Mouse (Mus musculus) Patski (cell line): ENCODE data around the gene Oscp1. TPM values are rescaled to one million over a fixed set of nuclear protein-coding genes. Genes with fewer than 3 reads are reported as not detected.

ENCODE experiments used
- ATAC-seq: fragments of 100-300 bp; one replicate; pipeline ENCODE4 v1.8.0; 2021
- CTCF ChIA-PET: fragments of 350-600 bp; sonication (Branson Sonifier 250); formaldehyde crosslinking; loops from one replicate; lab custom pipeline; 2022; ENCODE audit warnings: inconsistent platforms; lab: Charles Lee
- POLR2A ChIA-PET: fragments of 350-600 bp; sonication (Branson Sonifier 250); formaldehyde crosslinking; loops from one replicate; lab custom pipeline; 2022; ENCODE audit warnings: antibody characterized with exemption, inconsistent platforms; lab: Charles Lee
- DNase-seq: peaks from one replicate; pipeline ENCODE4 v3.0.0-alpha.2; 2011; ENCODE audit warnings: low read depth, low spot score
- H3K27me3 ChIP-seq: fragments of 371-371 bp; one replicate; pipeline ENCODE4 v1.5.1; 2021
- CTCF ChIP-seq: fragments of 100-300 bp; IDR thresholded peaks from one replicate; pipeline ENCODE4 v1.5.1; 2021
- in situ Hi-C: fragments of 300-500 bp; cut with MboI; formaldehyde crosslinking; loops from 3 replicates; pipeline ENCODE4 v1.11.1; 2018; ENCODE audit warnings: low pct_unique_long_range_greater_than_20kb, mixed read lengths
- polyA plus RNA-seq: library from polyadenylated mRNA; unstranded; gene quantifications from one replicate; pipeline ENCODE4 v1.2.3, GENCODE M21; 2021

The Oscp1 gene
- polyA plus RNA-seq, 1 experiment from 2014 or later = 13.5 TPM

DNA sequence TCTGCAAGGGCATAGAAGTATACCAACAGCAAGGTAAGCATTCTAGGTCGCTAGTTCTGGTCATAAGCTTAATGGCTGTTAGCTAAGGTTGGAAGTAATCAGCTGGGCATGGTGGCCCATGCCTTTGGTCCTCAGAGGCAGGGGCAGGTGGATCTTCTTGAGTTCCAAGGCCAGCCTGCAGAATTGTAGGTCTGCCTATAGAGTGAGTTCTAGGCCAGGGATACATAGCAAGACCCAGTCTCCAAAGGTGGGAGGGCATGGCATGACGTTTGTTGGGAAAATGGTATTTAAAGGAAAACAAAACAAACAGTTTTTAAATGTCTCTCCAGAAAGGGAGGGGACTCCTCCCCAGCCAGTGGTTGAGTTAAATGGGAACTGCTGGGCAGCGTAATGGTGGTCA is 42.4 kb downstream of the Oscp1 start:
- in situ Hi-C loops = no loop called here
- no peak for DNase-seq
- no peak for ATAC-seq
- TF ChIP-seq CTCF = no peak
- no peaks in the 10 kb centered on the region for H3K27me3 ChIP-seq
- CTCF ChIA-PET = interaction anchor here (1.1 kb wide), 1 partner anchor 12 kb away, joined by 3 read pairs; no protein-coding TSS in a partner anchor
- POLR2A ChIA-PET = no interaction called here

DNA sequence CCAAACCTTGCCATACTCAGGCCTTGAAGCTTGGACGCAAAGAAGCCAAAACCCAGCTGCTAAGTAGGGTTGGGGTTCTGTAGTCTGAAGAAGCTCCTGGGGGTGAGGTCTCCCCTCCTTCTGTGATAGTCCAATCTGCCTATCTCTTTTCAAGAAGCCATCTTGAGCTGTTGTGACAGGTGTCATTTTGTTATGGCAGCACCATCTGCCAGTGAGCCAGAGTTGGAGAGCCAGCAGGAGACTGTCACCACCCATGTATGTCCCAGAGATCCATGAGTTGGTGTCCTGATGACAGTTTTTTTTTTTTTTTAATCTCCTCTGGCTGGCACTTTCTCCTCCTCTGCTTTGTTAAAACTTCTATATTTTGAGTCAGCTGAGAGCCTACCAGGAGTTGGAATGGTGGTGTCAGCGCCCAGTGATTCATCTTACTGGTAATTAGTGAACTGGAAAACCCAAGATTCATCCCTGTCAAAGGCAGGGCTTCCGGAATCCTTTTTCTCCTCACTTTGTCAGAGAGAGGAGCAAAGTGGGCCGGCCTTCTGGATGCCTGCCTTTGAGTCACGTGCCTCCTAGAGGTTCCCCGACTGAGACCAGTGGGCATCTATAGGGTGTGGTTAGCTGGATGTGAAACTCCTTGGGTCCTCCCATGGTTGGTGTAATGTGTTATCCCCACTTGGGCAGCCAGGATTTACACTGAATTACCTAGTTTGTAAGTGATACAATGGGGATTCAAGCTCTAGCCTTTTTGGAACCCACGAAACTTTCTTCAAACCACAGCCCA is 43.9 kb downstream of the Oscp1 start:
- ChIA-PET CTCF (interaction anchor here (1.1 to 1.7 kb wide), 4 partner anchors 10 to 29 kb away, joined by 3 to 5 read pairs (median 3); no protein-coding TSS in a partner anchor), POLR2A (interaction anchor here (0.6 to 5.2 kb wide), 3 partner anchors 11 to 29 kb away, joined by 3 to 20 read pairs (median 5); no protein-coding TSS in a partner anchor)
- in situ Hi-C loops = no loop called here
- TF ChIP-seq CTCF = no peak
- H3K27me3 ChIP-seq = no peaks in the 10 kb centered on the region
- DNase-seq (no peak), ATAC-seq (peak; percentile 56)

DNA sequence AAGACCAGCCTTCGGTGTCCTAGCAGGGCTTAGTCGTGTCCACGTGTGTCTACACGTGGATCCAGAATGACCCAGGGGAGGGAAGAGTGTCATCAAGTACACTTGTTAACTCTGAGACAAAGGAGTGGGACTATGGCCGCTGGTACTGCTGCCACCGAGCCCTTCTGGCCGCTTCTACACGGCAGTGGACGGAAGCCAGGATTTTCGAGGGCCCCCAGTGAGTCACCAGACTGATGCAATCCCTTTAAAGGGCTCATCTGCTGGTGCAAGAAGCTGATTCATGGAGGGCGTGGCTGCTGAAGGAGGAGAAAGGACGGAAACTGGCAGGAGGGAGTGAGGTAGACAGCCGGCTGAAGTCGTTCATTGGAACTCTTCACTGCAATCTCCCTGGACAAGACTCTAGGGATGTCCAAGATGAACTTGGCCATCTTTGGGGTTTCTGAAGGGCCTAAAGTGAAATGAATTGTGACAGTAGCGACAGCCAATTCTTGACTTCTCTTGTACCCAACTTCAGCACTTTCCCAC is 44.8 kb downstream of the Oscp1 start:
- H3K27me3 ChIP-seq = no peaks in the 10 kb centered on the region
- no peak for TF ChIP-seq CTCF
- in situ Hi-C loops = no loop called here
- ChIA-PET CTCF (interaction anchor here (1.4 to 1.7 kb wide), 2 partner anchors 10 to 28 kb away, joined by 3 to 5 read pairs; no protein-coding TSS in a partner anchor), POLR2A (interaction anchor here (1.0 to 5.2 kb wide), 3 partner anchors 10 to 28 kb away, joined by 3 to 20 read pairs (median 5); no protein-coding TSS in a partner anchor)
- DNase-seq = peak; percentile 87
- ATAC-seq = peak; percentile 81

DNA sequence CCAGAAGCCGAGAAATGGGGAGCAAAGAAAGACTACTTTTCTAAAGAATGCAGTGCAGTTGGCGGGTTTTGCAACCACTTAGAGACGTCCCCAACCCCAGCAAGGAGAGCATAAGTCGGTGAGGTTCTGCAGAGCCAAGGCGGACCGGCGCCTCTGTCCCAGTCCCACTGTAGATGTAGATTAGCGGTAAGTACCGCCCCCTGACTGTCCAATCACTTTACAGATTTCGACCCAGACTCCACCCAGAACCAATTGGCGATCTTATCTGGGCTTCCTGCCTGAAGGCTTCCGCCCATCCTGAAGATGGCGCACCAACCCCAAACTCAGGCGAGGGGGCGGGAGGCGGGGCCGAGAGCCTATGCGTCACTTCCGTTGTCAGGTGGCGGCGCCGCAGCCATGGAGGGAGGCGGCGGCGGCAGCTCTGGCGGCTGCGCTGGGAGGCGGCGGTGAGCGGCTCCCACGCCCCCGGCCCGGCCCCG is 45.3 kb downstream of the Oscp1 start, which contains the start of gene Stk40:
Stk40 (plus strand) TSS at position 368 of the 479 bp plus-strand sequence.
- DNase-seq (peak; percentile 86), ATAC-seq (peak; percentile 89)
- in situ Hi-C loops = no loop called here
- TF ChIP-seq CTCF = no peak
- CTCF ChIA-PET = interaction anchor here (0.9 to 1.4 kb wide), 2 partner anchors 9 to 11 kb away, joined by 3 read pairs; no protein-coding TSS in a partner anchor
- H3K27me3 ChIP-seq = no peaks in the 10 kb centered on the region
- POLR2A ChIA-PET = interaction anchor here (1.0 to 5.2 kb wide), 3 partner anchors 10 to 28 kb away, joined by 3 to 20 read pairs (median 5); no protein-coding TSS in a partner anchor

DNA sequence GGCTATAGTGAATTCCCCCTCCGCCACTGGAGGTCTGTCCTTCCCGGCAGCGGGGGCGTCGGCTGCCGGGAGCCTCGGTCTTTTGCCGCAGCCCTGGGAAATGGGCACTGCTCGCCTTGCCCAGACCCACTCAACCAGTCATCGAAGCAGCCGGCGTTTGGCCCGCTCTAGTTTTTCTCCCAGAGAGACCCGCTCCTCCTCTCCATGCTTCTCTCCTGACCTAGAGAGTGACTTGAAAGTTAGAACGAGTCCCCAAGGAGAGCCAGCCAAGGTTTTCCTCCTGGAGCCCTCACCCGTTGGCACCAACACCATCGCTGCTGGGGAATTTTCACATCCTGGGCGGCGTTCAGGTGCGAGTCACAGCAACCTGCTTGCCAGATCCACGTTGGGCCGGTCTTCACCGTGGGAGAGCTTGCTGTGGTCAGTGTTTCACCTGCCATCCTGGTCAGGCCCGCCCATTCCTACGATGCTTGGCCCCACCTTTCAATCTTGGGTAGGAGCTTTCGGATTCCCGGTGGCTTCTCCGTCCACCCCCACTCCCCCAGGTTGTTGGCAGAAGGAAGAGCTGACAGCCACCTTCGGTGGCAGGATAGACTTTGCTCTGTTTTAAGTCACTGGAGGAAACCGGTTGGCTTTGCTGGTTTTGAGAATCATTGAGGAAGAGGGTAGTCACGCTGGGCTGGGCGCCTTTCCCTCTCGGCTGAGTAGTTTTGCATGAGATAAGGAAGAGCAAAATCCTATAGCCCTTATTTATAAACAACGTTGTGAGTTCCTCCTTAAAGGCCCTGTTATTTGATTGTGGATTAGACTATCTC is 46.1 kb downstream of the Oscp1 start:
- H3K27me3 ChIP-seq = no peaks in the 10 kb centered on the region
- CTCF ChIA-PET = interaction anchor here (0.9 to 1.4 kb wide), 2 partner anchors 10 to 27 kb away, joined by 3 read pairs; no protein-coding TSS in a partner anchor
- TF ChIP-seq CTCF = no peak
- POLR2A ChIA-PET = interaction anchor here (5.2 kb wide), 1 partner anchor 27 kb away, joined by 20 read pairs; no protein-coding TSS in a partner anchor
- no peak for DNase-seq
- in situ Hi-C loops = no loop called here
- ATAC-seq = no peak

DNA sequence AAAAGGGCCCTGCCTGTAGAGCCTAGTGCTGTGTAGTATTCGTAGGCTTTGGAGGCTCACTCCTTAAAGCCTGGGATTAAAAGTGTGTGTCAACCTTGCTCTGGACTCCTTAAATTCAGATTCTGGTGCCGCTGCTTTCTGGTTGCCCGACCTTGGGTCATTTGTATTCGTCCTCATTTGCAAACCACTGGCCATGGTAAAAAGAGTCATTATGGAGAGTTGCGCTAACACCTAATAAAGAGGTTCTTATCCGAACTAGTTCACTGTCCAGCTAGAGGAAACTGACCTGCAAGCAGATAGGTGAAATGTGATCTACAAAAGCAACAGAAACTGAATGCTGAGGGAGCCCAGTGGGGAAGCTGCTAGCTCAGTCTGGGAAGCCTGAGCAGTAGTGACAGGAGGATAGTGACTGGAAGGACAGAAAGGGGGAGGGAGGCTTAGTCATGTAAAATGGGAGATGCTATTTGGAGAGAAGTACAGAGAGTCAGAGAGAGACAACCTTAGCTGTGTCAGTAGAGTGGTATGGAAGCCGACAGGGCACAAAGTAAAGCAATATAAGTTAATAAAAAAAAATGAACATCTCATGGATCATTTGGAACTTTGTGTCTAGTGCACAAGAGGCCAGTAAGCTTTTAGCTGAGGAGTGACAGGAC is 46.9 kb downstream of the Oscp1 start:
- POLR2A ChIA-PET = interaction anchor here (5.2 kb wide), 1 partner anchor 26 kb away, joined by 20 read pairs; no protein-coding TSS in a partner anchor
- in situ Hi-C loops = no loop called here
- DNase-seq = no peak
- CTCF ChIA-PET = interaction anchor here (1.4 to 1.5 kb wide), 2 partner anchors 19 to 26 kb away, joined by 3 to 6 read pairs; no protein-coding TSS in a partner anchor
- no peak for ATAC-seq
- TF ChIP-seq CTCF = no peak
- no peaks in the 10 kb centered on the region for H3K27me3 ChIP-seq

DNA sequence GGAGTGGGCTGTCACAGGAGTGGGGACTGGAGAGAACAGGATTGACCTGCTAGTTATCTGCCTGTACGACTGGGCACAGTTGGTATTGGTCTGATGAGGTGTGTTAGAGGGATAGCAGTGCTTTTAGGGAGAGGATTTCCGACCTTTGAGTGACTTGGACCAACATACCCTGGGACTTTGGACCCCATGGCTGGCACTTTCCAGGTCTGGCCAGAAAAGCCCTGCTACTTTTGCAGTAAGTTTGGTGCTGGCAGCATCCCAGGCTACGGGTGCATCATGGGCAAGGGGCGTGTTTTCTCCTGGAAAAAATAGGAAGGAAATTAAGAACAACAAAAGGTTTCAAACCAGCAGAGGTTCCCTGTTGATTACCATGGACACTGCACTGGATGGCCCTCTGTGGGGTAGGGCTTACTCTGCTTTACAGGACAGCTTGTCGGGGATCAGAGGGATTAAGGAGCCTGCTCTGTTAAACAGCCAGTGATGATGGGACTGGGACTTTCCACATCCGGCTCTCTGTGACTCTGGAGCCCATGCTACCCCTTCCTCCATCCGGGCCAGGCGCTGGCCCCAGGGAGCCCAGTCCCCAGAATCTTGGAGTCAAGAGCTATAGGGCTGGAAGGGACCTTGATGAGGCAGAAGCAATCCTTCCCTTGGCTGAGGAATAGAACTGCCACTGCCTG is 49.8 kb downstream of the Oscp1 start:
- TF ChIP-seq CTCF = no peak
- in situ Hi-C loops = no loop called here
- POLR2A ChIA-PET = interaction anchor here (2.0 kb wide), 1 partner anchor 23 kb away, joined by 5 read pairs; no protein-coding TSS in a partner anchor
- H3K27me3 ChIP-seq = no peaks in the 10 kb centered on the region
- no peak for DNase-seq
- CTCF ChIA-PET = interaction anchor here (1.0 to 1.6 kb wide), 3 partner anchors 22 to 33 kb away, joined by 3 to 4 read pairs (median 3); no protein-coding TSS in a partner anchor
- no peak for ATAC-seq

DNA sequence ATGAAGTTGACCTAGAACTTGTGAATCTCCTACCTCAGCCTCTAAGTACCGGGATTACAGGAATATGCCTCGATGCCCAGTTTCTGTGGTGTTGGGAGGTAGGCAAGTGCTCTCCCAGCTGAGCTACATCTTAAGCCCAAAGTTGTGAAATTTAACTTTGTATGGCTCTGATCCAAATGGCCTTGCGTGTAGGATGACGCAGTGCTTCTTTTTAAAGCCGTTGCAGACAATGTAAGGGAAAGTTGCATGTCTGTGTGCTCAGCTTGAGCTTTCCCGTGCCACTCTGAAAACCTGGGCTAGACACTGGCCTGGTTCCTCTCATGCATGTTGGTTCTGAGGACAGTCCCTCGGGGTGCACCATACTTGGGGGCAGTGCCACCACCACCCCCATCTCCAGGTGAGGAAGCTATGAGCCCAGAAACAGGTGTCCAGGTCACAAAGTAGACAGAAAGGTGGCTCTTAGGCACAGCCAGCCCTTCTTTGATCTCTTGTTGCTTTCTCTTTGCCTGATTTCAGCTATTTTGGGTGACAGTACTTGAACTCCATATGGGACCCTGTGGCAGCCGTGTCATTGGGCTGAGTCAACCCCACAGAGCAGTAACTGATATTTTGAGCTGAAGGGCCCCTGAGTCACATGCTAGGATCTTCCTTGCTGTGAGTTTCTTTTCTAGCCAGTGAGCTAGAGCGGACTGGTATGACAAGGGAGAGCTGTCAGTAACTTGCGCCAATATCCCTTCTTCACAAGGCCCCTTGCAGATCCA is 51.4 kb downstream of the Oscp1 start:
- no peaks in the 10 kb centered on the region for H3K27me3 ChIP-seq
- DNase-seq (no peak), ATAC-seq (no peak)
- in situ Hi-C loops = no loop called here
- CTCF ChIA-PET = interaction anchor here (1.2 to 4.4 kb wide), 4 partner anchors 17 to 107 kb away, joined by 3 to 27 read pairs (median 3); no protein-coding TSS in a partner anchor
- TF ChIP-seq CTCF = no peak
- POLR2A ChIA-PET = interaction anchor here (1.0 to 1.1 kb wide), 3 partner anchors 13 to 39 kb away, joined by 3 to 4 read pairs (median 4); no protein-coding TSS in a partner anchor
